Mouse (Mus musculus): ENCODE data around the gene Enthd1.
"Not testable (repeated sequence)": the region's sequence is repeated elsewhere in the genome, so short reads cannot be mapped to it uniquely, and the experiment has no call there.

The Enthd1 gene

DNA sequence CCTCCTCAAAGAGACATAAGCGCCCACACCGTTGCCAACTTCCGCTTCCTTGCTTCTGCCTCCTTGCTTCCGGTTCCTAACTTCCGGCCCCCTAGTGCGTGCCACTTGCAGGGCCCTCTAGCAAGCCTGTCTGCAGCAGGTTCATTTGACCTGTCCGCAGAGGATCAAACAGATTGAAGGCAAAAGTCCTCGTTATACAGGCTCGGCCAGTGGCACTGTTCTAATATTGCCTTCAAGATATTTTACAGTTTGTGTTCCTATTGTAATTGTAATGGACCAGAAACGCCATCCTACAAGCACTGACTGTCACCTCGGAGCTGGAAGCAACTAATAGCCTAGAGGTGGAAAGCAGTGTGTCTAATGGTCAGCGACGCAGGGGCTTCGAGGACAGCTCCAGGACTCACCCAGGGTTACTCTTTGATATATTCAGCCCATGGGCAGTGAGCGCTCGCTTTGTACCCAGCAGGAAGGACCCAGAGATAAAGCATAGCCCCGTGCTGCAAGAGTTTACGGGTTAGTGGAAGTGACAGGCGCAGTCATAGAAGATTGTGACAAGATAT lies at the start of gene Enthd1:
TSS of gene Enthd1 (minus strand) at position 51 of the 560 bp plus-strand sequence.
- DNase-seq = no peak

GRCm38 (mm10) chr15:80613904-80614303 lies 48.9 kb upstream of the Enthd1 start:
- no peak for DNase-seq

DNA sequence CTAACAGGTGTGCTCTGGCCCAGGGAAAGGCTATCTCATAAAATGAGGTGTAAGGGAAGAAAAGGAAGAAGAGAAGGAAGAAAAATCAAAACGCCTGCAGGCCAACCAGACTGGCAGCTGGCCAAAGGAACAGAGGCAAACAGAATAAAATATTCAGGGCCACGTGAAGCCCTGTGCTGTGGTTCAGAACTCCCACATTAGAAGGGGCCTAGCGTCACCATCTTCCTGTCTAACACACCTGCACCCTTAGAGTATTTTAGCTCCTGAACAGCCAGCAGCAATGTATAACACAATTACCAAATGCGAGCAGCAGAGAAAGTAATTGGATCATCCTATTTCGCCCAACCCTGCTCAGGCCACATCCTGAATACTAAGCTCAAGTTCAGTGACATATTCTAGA lies 46.5 kb upstream of the Enthd1 start:
- no peak for DNase-seq

DNA sequence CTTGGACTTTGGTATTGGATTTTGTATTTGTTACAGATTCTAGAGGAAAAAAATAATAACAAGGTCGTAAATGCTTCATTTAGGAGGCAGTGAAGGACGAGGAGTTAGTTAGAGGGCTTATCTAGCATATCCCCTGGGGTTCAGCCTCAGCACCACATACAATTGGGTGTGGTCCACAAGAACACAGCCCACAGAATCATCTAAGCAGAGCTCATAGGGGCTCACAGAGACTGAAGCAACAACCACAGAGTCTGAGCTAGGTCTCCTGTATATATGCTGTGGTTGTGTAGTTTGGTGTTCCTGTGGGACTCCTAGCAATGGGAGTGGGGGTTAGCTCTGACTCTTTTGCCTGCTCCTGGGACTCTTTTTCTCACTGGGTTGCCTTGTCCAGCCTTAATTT lies 45.4 kb upstream of the Enthd1 start:
- no peak for DNase-seq

GRCm38 (mm10) chr15:80607970-80608369 lies 43.0 kb upstream of the Enthd1 start:
- DNase-seq = no peak

GRCm38 (mm10) chr15:80604026-80604425 lies 39.1 kb upstream of the Enthd1 start:
- DNase-seq = no peak

GRCm38 (mm10) chr15:80602487-80602886 lies 37.5 kb upstream of the Enthd1 start:
- DNase-seq = no peak

- no peak for DNase-seq
Measured at GRCm38 (mm10) chr15:80601456-80601855, 36.5 kb upstream of the Enthd1 start.

DNA sequence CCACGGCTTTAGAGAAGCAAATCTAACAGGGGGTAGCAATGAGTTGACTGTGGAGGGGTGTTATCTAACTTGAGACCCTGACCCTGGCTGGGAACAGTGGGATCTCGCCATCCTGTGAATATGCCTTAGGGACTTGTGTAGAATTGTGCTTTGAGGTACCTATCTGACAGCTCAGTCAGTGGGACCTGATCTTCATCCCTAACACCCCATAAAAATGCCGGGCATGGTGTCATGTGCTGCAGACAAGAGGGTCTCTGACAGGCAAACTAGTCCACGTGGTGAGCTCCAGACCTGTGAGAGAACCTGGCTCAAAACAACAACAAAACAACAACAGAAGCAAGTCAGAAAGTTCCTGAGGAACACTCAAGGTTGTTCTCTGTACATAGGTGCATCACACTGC lies 34.9 kb upstream of the Enthd1 start:
- DNase-seq = no peak

GRCm38 (mm10) chr15:80599213-80599750 lies 34.3 kb upstream of the Enthd1 start:
- peak; percentile 72 to 79 for DNase-seq

GRCm38 (mm10) chr15:80598750-80599149 lies 33.8 kb upstream of the Enthd1 start:
- no peak for DNase-seq

GRCm38 (mm10) chr15:80593877-80594276 lies 28.9 kb upstream of the Enthd1 start:
- no peak for DNase-seq

- no peak for DNase-seq
Measured at GRCm38 (mm10) chr15:80592737-80593136, 27.8 kb upstream of the Enthd1 start.

GRCm38 (mm10) chr15:80590641-80591040 lies 25.7 kb upstream of the Enthd1 start:
- no peak for DNase-seq

GRCm38 (mm10) chr15:80586296-80586695 lies 21.3 kb upstream of the Enthd1 start:
- DNase-seq = no peak

- DNase-seq = no peak
Measured at GRCm38 (mm10) chr15:80582581-80583495, 17.9 kb upstream of the Enthd1 start.

- not testable (repeated sequence) for DNase-seq
Measured at GRCm38 (mm10) chr15:80580585-80580984, 15.6 kb upstream of the Enthd1 start.

DNA sequence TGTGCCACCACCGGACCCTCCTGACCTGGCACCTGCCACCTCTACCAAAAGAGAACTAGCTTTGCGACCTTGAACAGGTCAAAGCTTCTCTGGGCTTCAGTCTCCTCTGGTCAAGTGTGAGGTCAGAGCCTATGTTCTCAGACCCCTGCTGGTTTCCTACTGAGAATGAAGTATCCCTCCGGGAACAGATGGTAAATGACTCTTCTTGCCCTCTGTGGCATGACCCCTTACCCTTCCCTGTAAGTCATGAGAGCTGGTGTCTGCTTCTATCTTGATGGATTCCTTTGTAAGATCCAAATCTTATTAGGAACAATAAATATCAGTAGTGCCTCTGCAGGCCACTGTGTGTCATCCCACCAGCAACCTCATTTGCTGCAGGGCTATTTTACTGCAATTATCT lies 14.2 kb upstream of the Enthd1 start:
- DNase-seq = no peak

DNA sequence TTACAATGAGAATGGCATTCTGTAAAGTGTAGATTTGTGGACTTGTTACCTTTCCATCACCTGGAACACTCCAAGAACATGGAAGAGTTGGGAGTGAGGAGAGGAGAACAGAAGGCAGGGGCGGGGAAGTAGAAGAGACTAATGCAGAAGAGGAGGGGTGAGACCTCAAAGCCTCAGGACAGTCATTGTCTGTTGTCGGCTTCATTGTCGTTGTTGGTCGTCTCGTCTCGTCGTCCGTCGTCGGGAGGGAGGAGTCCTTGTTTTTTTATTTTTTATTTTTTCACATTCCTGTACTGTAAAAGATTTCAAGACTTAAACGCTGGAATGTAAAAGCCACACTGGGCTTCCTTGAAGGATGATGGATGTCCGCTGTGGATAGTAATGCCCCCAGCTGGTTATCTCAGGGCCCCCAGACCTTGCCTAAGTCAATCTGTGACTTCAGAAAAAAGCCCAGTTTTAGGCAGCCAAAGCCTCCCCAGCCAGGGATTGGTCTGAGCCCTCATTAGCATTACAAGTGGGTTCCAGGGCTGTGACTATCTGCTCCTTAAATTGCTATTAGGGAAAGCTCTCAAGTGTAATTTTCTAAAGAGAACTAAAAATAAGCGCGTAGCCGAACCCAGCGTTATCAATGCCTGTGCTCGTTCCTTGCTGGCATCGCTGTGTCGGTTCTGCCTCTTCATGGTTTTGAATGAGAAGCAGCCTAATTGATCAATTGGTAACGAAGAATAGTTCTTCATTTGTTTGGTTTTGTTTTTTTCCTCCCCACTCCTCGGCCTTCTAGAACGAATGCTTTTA lies 12.4 kb upstream of the Enthd1 start:
- DNase-seq = no peak

- DNase-seq = no peak
Measured at GRCm38 (mm10) chr15:80576415-80576994, 11.5 kb upstream of the Enthd1 start.

- no peak for DNase-seq
Measured at GRCm38 (mm10) chr15:80575817-80576370, 10.9 kb upstream of the Enthd1 start.
